Mouse (Mus musculus) hindbrain, embryonic 14.5 days (tissue): Measurements from ENCODE around the gene Usp49. TPM values are rescaled to one million over a fixed set of nuclear protein-coding genes. Genes with fewer than 3 reads are reported as not detected.
"Not testable (repeated sequence)": the region's sequence is repeated elsewhere in the genome, so short reads cannot be mapped to it uniquely, and the experiment has no call there.

Experiments used
- ATAC-seq: fragments of 200-750 bp; cut with Nextera tagmentation; 2 replicates; pipeline ENCODE4 v1.8.0; 2017; ENCODE audit warnings: moderate number of reproducible peaks, mild to moderate bottlenecking, moderate TSS enrichment, moderate library complexity; ENCODE audit not compliant: low FRiP score
- DNase-seq: peaks from one replicate; pipeline ENCODE4 v3.0.0-alpha.2; 2015; ENCODE audit warnings: low spot score
- H3K27ac ChIP-seq: fragments of 300-500 bp; sonication (generic); 2 replicates; pipeline ENCODE4 v1.5.1; 2014; ENCODE audit warnings: mild to moderate bottlenecking, moderate library complexity
- H3K27me3 ChIP-seq: fragments of 300-500 bp; sonication (generic); 2 replicates; pipeline ENCODE4 v1.6.1; 2014; ENCODE audit warnings: mild to moderate bottlenecking, low read length, mixed read lengths; ENCODE audit not compliant: control insufficient read depth, insufficient read depth
- H3K36me3 ChIP-seq: fragments of 300-500 bp; sonication (generic); replicated peaks from 2 replicates; pipeline ENCODE4 v1.6.1; 2014; ENCODE audit not compliant: control insufficient read depth, insufficient read depth
- H3K4me1 ChIP-seq: fragments of 300-500 bp; sonication (generic); replicated peaks from 2 replicates; pipeline ENCODE4 v1.6.1; 2014; ENCODE audit warnings: antibody characterized with exemption, low read length, mixed read lengths; ENCODE audit not compliant: control insufficient read depth, insufficient read depth
- H3K4me2 ChIP-seq: fragments of 300-500 bp; sonication (generic); replicated peaks from 2 replicates; pipeline ENCODE4 v1.6.1; 2014; ENCODE audit warnings: mild to moderate bottlenecking, moderate library complexity
- H3K4me3 ChIP-seq: fragments of 300-500 bp; sonication (generic); replicated peaks from 2 replicates; pipeline ENCODE4 v1.5.1; 2014; ENCODE audit warnings: mild to moderate bottlenecking, low read length
- H3K9ac ChIP-seq: fragments of 300-500 bp; sonication (generic); 2 replicates; pipeline ENCODE4 v1.6.1; 2014
- H3K9me3 ChIP-seq: fragments of 300-500 bp; sonication (generic); 2 replicates; pipeline ENCODE4 v1.6.1; 2016; ENCODE audit warnings: low read length; ENCODE audit not compliant: control insufficient read depth
- WGBS: fragments of 180-500 bp; shearing (Covaris S2); extraction: QIAGEN DNeasy Blood & Tissue Kit; methylation state at CpG from one replicate; pipeline ENCODE4 v1.1.7; 2014; 5-methylcytosine and 5-hydroxymethylcytosine counted together
- polyA plus RNA-seq: library from polyadenylated mRNA; unstranded; fragments of >200 nt; fragmentation: Nextera tagmentation; extraction: Ambion mirVana; gene quantifications from 2 replicates; pipeline ENCODE4 v1.2.1, GENCODE M21; 2014

Usp49 gene
- polyA plus RNA-seq, 1 experiment from 2014 or later: 7.6 TPM

DNA sequence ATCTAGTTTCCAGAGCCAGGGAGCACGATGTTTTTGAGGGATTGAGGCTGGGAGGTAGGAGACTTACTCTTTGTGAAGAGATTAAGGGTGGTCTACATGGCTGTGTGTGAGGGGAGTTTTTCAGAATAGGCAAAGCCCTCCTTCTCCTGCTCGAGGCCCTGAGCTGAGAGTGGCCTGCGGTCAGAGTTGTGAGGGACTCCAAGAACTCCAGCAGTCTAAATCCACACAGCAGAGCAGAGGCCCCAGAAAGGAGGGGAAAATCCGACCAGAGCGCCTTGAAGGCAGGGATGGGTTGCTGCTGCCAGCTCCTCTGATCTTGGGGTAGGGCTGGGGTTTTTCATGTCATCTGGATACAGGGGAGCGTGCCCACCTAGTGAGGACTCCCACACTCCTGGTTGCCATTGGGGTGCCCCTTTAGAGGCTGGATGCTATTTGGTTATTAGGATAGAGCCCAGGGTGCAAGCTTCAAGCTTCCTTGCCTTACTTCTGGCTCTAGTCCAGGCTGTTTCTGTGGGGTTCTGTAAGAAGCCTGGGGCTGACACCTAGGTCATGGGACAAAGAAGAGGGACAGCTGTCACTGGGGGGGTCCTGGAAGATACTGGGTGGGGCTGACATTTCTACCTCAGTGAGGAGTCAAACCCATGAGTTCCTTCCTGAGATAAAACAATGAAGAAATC, 34.2 kb upstream of the Usp49 start:
- Histone ChIP-seq H3K9ac (peak overlapping the region; percentile 66; the same call in 1 of the 2 replicates), H3K4me2 (peak overlapping the region; percentile 91), H3K9me3 (no peaks in the 10 kb centered on the region), H3K27ac (peak overlapping the region; percentile 83), H3K27me3 (no peaks in the 10 kb centered on the region), H3K4me1 (peaks cover 34% of the 10 kb centered on the region), H3K36me3 (peaks cover 32% of the 10 kb centered on the region), H3K4me3 (peak overlapping the region; percentile 57; the same call in 1 of the 2 replicates)
- DNase-seq (no peak), ATAC-seq (no peak)
- WGBS: 30% methylated on average over 6 of the region's 6 CpGs

- Histone ChIP-seq H3K27me3 (no peaks in the 10 kb centered on the region), H3K4me3 (no peak overlapping the region), H3K36me3 (peaks cover 37% of the 10 kb centered on the region), H3K27ac (peak overlapping the region; percentile 83), H3K9ac (no peak overlapping the region; the same call in 1 of the 2 replicates), H3K4me1 (peaks cover 34% of the 10 kb centered on the region), H3K4me2 (peak overlapping the region; percentile 91), H3K9me3 (no peaks in the 10 kb centered on the region)
- no peak for DNase-seq
- 69% methylated on average over 5 of the region's 5 CpGs for WGBS
- no peak for ATAC-seq
Measured at GRCm38 (mm10) chr17:47596839-47597164, 33.7 kb upstream of the Usp49 start.

DNA sequence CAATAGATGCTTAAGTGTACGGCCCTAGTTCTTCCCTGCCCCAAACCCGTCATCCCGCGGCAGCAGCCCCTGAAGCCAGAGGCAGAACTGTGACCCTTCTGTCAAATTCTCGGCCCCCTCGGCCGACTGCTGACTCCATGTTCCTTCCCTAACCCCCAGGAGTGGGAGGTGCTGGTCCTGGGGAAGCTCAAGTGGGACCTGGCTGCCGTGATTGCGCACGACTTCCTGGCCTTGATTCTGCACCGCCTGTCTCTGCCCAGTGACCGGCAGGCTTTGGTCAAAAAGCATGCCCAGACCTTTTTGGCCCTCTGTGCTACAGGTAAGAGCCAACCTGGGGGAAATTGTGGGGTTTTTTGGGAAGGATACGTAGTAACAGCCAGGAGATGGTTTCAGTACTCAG, 33.2 kb upstream of the Usp49 start:
- 81% methylated on average over 13 of the region's 13 CpGs for WGBS
- ATAC-seq (no peak), DNase-seq (no peak)
- H3K27ac ChIP-seq: no peak overlapping the region
- H3K4me3 ChIP-seq: no peak overlapping the region
- peaks cover 34% of the 10 kb centered on the region for H3K4me1 ChIP-seq
- H3K4me2 ChIP-seq: peak overlapping the region; percentile 91
- H3K9ac ChIP-seq: peak overlapping the region; percentile 13; the same call in 1 of the 2 replicates
- H3K36me3 ChIP-seq: peaks cover 42% of the 10 kb centered on the region
- H3K9me3 ChIP-seq: no peaks in the 10 kb centered on the region
- H3K27me3 ChIP-seq: no peaks in the 10 kb centered on the region

DNA sequence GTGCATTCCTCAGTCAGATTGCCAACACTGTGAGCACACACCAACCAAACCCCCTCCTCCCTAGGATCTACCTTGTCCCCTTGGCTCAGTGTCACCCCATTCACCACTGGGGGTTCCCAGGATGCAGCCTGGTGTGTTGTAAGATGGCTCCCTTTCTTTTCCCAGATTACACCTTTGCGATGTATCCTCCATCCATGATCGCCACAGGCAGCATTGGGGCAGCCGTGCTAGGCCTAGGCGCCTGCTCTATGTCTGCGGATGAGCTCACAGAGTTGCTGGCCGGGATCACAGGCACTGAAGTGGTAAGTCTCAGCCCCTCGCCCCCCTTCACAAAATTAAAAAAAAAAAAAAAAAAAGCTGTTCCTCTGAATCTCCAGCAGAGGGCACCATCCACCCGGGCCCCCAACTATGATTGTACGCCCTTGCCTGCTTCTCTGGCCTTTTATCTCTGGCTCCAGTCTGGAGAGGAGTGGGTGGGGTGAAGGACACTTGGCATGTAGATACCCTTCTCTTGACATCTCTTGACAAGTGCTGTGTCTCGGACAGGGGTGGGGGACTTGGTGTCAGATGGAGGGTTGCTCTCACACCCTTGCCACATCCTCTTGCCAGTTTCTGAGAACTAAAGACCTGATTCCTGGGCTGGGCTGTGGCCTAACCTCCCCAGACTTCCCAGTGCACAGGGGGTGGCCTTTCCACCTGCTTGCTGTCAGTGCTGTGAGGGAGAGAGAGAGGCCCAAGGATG, 32.5 kb upstream of the Usp49 start:
- DNase-seq (peak; percentile 52), ATAC-seq (no peak)
- peak overlapping the region; percentile 43; the same call in 1 of the 2 replicates for H3K27ac ChIP-seq
- peaks cover 28% of the 10 kb centered on the region for H3K4me1 ChIP-seq
- no peaks in the 10 kb centered on the region for H3K27me3 ChIP-seq
- H3K4me2 ChIP-seq: peak overlapping the region; percentile 91; the same call in 1 of the 2 replicates
- 28% methylated on average over 10 of the region's 10 CpGs for WGBS
- peaks cover 49% of the 10 kb centered on the region for H3K36me3 ChIP-seq
- H3K9ac ChIP-seq: no peak overlapping the region
- no peak overlapping the region for H3K4me3 ChIP-seq
- H3K9me3 ChIP-seq: no peaks in the 10 kb centered on the region

DNA sequence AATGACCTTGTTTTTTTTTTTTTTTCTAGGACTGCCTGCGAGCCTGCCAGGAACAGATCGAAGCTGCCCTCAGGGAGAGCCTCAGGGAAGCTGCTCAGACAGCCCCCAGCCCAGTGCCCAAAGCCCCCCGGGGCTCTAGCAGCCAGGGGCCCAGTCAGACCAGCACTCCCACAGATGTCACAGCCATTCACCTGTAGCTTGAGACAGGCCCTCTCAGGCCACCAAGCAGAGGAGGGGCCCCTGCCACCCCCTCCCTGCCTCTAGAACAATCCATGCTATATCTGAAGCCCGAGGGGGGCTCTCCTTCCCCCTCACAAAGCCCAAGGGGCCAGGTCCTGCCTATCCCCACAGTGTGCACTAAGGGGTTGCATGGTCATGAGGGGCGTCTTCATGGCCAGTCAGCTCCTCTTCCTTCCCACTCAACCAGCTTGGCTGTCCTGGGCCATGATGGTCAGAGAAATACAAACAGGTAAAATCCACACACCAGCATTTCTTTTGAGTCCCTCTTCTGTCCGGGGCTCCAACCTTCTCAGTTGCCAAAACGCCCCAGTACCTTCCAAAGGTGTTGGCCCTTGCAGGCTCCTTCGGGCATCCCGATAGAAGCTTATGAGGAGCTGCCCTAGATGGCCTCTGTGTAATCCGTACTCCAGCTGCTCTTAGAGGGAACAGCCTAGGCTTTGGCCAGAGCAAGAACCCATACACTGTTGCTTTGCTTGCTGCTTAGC, 31.7 kb upstream of the Usp49 start:
- H3K36me3 ChIP-seq: peaks cover 55% of the 10 kb centered on the region
- ATAC-seq: not testable (repeated sequence)

DNA sequence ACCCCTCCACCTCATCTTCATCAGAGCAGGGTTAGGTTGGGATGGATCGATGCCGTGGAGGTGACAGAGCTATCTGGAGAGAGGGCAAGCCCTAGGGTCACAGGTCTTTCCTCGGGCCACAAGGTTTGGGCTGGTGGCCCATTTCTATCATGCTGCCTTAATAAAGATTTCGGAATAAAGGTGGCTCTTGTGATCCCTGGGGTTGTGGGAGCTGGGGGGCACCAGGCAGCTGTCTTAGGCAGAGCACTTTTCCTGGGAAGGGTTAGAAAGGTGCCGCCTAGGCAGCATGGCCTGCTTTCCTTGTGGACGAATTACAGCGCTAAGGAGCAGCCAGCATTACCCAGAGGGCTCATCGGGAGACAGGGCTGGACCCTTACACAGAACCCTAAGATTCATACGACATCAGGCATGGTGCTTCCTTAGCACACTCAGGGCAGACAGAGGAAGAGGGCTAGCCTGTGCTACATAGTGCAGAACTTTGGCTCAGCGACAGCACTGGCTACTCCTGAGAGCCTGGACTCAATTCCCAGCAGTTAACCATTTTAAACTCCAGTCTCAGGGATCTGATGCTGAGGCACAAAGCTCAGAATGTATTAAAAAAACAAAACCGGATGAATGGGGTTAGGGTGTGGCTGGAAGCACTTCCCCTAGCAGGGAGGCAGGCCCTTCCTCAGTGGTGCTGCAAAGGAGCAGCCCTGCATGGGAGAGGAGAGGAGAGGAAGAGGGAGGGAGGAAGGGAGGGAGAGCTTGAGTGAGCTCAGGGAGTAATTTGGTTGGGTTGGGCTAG, 30.8 kb upstream of the Usp49 start:
- ATAC-seq (no peak), DNase-seq (no peak)
- H3K27me3 ChIP-seq: no peaks in the 10 kb centered on the region
- peaks cover 23% of the 10 kb centered on the region; the same call in 1 of the 2 replicates for H3K4me1 ChIP-seq
- no peak overlapping the region for H3K4me3 ChIP-seq
- H3K27ac ChIP-seq: no peak overlapping the region
- 84% methylated on average over 11 of the region's 11 CpGs for WGBS
- H3K9me3 ChIP-seq: no peaks in the 10 kb centered on the region
- H3K9ac ChIP-seq: no peak overlapping the region
- peaks cover 65% of the 10 kb centered on the region for H3K36me3 ChIP-seq
- no peak overlapping the region for H3K4me2 ChIP-seq

More for the DNA sequence above, 31.7 kb upstream of the Usp49 start:
- not testable (repeated sequence) for DNase-seq, H3K9me3 ChIP-seq, H3K27me3 ChIP-seq, H3K9ac ChIP-seq, H3K4me2 ChIP-seq, H3K4me3 ChIP-seq
- Histone ChIP-seq H3K4me1 (peaks cover 27% of the 10 kb centered on the region; the same call in 1 of the 2 replicates), H3K27ac (peak overlapping the region; percentile 43; the same call in 1 of the 2 replicates)
- 84% methylated on average over 9 of the region's 10 CpGs for WGBS

DNA sequence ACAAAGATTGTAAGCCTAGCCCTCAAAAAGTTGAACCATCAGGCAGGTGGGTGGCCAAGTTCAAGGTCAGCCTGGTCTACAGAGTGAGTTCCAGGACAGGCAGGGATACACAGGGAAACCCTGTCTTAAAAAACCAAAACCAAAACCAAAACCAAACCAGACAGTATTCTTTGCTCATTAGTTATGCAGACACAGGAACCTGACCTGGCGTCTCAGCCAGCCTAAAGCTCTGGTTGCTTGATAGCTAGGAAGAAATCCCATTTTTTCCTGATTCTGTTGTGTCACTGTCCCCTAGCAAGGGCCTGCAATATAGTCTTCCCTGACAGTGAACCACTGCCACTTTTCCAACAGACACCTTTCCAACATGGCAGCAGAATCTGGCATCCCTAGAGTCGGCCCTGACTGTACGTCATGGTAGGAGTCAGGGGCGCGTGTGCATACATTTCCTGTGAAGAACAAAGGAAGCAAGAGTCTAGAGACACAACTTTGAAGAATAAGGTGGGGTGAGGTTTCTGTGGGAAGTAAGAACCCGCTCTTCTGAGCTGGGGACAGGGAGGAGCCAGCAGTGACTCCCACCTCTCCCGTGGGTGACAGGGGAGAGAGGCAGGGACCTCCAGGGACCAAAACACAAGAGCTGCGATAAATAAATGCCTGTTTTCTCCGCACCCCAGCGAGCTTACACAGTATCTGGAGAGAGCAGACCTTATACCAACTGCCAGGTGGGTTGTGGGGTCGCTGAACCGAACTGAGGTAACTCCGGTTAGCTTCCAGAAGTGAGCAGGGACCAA, 29.7 kb upstream of the Usp49 start:
- Histone ChIP-seq H3K36me3 (peaks cover 76% of the 10 kb centered on the region), H3K4me2 (no peak overlapping the region), H3K9ac (no peak overlapping the region), H3K27me3 (no peaks in the 10 kb centered on the region), H3K4me1 (peaks cover 12% of the 10 kb centered on the region; the same call in 1 of the 2 replicates), H3K9me3 (no peaks in the 10 kb centered on the region), H3K4me3 (no peak overlapping the region), H3K27ac (no peak overlapping the region)
- 91% methylated on average over 13 of the region's 13 CpGs for WGBS
- DNase-seq: no peak
- no peak for ATAC-seq

DNA sequence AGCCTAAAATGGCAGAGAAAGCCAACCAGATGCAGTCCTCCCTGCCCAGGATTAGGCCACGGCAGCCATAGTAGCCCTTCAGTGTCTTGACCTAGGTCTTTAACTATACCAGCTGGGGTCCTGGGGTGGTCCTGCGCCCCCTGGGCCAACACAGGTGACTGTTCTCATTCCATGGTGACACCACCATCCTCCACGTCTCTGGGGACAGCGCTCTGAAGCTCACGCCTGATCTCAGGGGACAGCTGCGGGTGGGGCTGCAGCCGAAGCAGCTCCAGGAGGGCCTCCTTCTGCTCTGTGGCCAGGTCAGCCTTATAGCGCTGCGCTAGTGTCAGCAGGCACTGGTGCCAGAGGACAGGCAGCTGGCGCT, 29.1 kb upstream of the Usp49 start:
- H3K36me3 ChIP-seq: peaks cover 81% of the 10 kb centered on the region
- no peak overlapping the region for H3K9ac ChIP-seq
- peaks cover 10% of the 10 kb centered on the region; the same call in 1 of the 2 replicates for H3K4me1 ChIP-seq
- no peak for DNase-seq
- no peak overlapping the region for H3K4me3 ChIP-seq
- ATAC-seq: no peak
- no peak overlapping the region for H3K4me2 ChIP-seq
- no peaks in the 10 kb centered on the region for H3K27me3 ChIP-seq
- H3K9me3 ChIP-seq: no peaks in the 10 kb centered on the region
- 95% methylated on average over 10 of the region's 10 CpGs for WGBS
- no peak overlapping the region for H3K27ac ChIP-seq
